Mouse (Mus musculus): ENCODE measurements around the gene Lin9. TPM values are rescaled to one million over a fixed set of nuclear protein-coding genes. Genes with fewer than 3 reads are reported as not detected.

Lin9 gene
- polyA plus RNA-seq, 1 experiment from 2014 or later: 19.1 TPM

- H3K27me3 ChIP-seq (ENCODE audit: insufficient read depth, poor library complexity, severe bottlenecking): no peaks in the 10 kb centered on the region
- 74% methylated on average over 5 of the region's 5 CpGs for WGBS
- H3K4me1 ChIP-seq: no peaks in the 10 kb centered on the region
- no peaks in the 10 kb centered on the region for H3K9me3 ChIP-seq
- H3K36me3 ChIP-seq: no peaks in the 10 kb centered on the region
- H3K4me3 ChIP-seq: no peak overlapping the region
- no peak overlapping the region for H3K27ac ChIP-seq
- no peak for DNase-seq (ENCODE audit: low spot score)
Observed at GRCm38 (mm10) chr1:180718756-180719155, 77.8 kb downstream of the Lin9 start.

GRCm38 (mm10) chr1:180719483-180719882 lies 78.5 kb downstream of the Lin9 start:
- Histone ChIP-seq H3K36me3 (no peaks in the 10 kb centered on the region), H3K27me3 (ENCODE audit: insufficient read depth, poor library complexity, severe bottlenecking) (no peaks in the 10 kb centered on the region), H3K4me3 (no peak overlapping the region), H3K9me3 (no peaks in the 10 kb centered on the region), H3K4me1 (no peaks in the 10 kb centered on the region), H3K27ac (no peak overlapping the region)
- peak; percentile 58 for DNase-seq (ENCODE audit: low spot score)
- WGBS: 75% methylated on average over 6 of the region's 6 CpGs

GRCm38 (mm10) chr1:180719951-180720689 lies 79.2 kb downstream of the Lin9 start:
- no peaks in the 10 kb centered on the region for H3K27me3 ChIP-seq (ENCODE audit: insufficient read depth, poor library complexity, severe bottlenecking)
- no peaks in the 10 kb centered on the region for H3K9me3 ChIP-seq
- H3K36me3 ChIP-seq: no peaks in the 10 kb centered on the region
- 44% methylated on average over 5 of the region's 5 CpGs for WGBS
- H3K4me1 ChIP-seq: peaks cover 4% of the 10 kb centered on the region; the same call in 1 of the 2 replicates
- peak; percentile 88 for DNase-seq (ENCODE audit: low spot score)
- H3K27ac ChIP-seq: no peak overlapping the region
- H3K4me3 ChIP-seq: no peak overlapping the region

- peaks cover 16% of the 10 kb centered on the region; the same call in 1 of the 2 replicates for H3K4me1 ChIP-seq
- 50% methylated on average over 1 of the region's 1 CpGs for WGBS
- no peaks in the 10 kb centered on the region for H3K9me3 ChIP-seq
- H3K27ac ChIP-seq: no peak overlapping the region
- H3K36me3 ChIP-seq: no peaks in the 10 kb centered on the region
- no peaks in the 10 kb centered on the region for H3K27me3 ChIP-seq (ENCODE audit: insufficient read depth, poor library complexity, severe bottlenecking)
- peak; percentile 14 for DNase-seq (ENCODE audit: low spot score)
- no peak overlapping the region for H3K4me3 ChIP-seq
Observed at GRCm38 (mm10) chr1:180722608-180723007, 81.7 kb downstream of the Lin9 start.

GRCm38 (mm10) chr1:180723701-180724238 lies 82.8 kb downstream of the Lin9 start:
- Histone ChIP-seq H3K9me3 (no peaks in the 10 kb centered on the region), H3K4me3 (no peak overlapping the region), H3K27ac (no peak overlapping the region), H3K36me3 (no peaks in the 10 kb centered on the region), H3K4me1 (peaks cover 21% of the 10 kb centered on the region; the same call in 1 of the 2 replicates), H3K27me3 (ENCODE audit: insufficient read depth, poor library complexity, severe bottlenecking) (no peaks in the 10 kb centered on the region)
- 39% methylated on average over 1 of the region's 1 CpGs for WGBS
- DNase-seq (ENCODE audit: low spot score): no peak

GRCm38 (mm10) chr1:180725704-180726179 lies 84.8 kb downstream of the Lin9 start, which contains the start of gene Acbd3:
Acbd3 (plus strand) TSS chr1:180726043.
- under 1% methylated on average over 51 of the region's 52 CpGs for WGBS
- H3K4me3 ChIP-seq: peak within 1 kb of the TSS; percentile 97
- no peaks in the 10 kb centered on the region for H3K9me3 ChIP-seq
- DNase-seq (ENCODE audit: low spot score): peak; percentile 97
- H3K36me3 ChIP-seq: no peaks in the 10 kb centered on the region
- H3K27ac ChIP-seq: peak within 1 kb of the TSS; percentile 99
- H3K4me1 ChIP-seq: peaks cover 30% of the 10 kb centered on the region
- H3K27me3 ChIP-seq (ENCODE audit: insufficient read depth, poor library complexity, severe bottlenecking): no peaks in the 10 kb centered on the region

- Histone ChIP-seq H3K27ac (peak overlapping the region; percentile 99), H3K27me3 (ENCODE audit: insufficient read depth, poor library complexity, severe bottlenecking) (no peaks in the 10 kb centered on the region), H3K4me3 (peak overlapping the region; percentile 97), H3K36me3 (no peaks in the 10 kb centered on the region), H3K4me1 (peaks cover 30% of the 10 kb centered on the region), H3K9me3 (no peaks in the 10 kb centered on the region)
- DNase-seq (ENCODE audit: low spot score): no peak
- under 1% methylated on average over 42 of the region's 42 CpGs for WGBS
Observed at GRCm38 (mm10) chr1:180726183-180726582, 85.2 kb downstream of the Lin9 start.

- H3K9me3 ChIP-seq: no peaks in the 10 kb centered on the region
- 90% methylated on average over 3 of the region's 3 CpGs for WGBS
- no peak overlapping the region for H3K4me3 ChIP-seq
- peak; percentile 53 for DNase-seq (ENCODE audit: low spot score)
- H3K27ac ChIP-seq: no peak overlapping the region
- H3K27me3 ChIP-seq (ENCODE audit: insufficient read depth, poor library complexity, severe bottlenecking): no peaks in the 10 kb centered on the region
- H3K4me1 ChIP-seq: peaks cover 30% of the 10 kb centered on the region
- H3K36me3 ChIP-seq: peaks cover 7% of the 10 kb centered on the region
Observed at GRCm38 (mm10) chr1:180729231-180729630, 88.3 kb downstream of the Lin9 start.

Other genes starting within 250 kb of the Lin9 start
- gene Stum, start 157.6 kb upstream of the Lin9 start, polyA plus RNA-seq (2016; fragmentation: Nextera tagmentation; extraction: Ambion mirVana): 0.26 and 0.64 TPM in 2 replicates
- gene Parp1, start 72.2 kb upstream of the Lin9 start, polyA plus RNA-seq (2016; fragmentation: Nextera tagmentation; extraction: Ambion mirVana): 152 and 186 TPM in 2 replicates
- 0.26 and 0.62 TPM in 2 replicates for gene Mixl1, start 55.9 kb downstream of the Lin9 start, polyA plus RNA-seq (2016; fragmentation: Nextera tagmentation; extraction: Ambion mirVana)
- gene Acbd3, start 84.9 kb downstream of the Lin9 start, polyA plus RNA-seq (2016; fragmentation: Nextera tagmentation; extraction: Ambion mirVana): 20.5 and 24.5 TPM in 2 replicates
- gene H3f3a, start 172.8 kb downstream of the Lin9 start, polyA plus RNA-seq (2016; fragmentation: Nextera tagmentation; extraction: Ambion mirVana): 1,530 and 1,842 TPM in 2 replicates
- gene Sde2, start 210.0 kb downstream of the Lin9 start, polyA plus RNA-seq (2016; fragmentation: Nextera tagmentation; extraction: Ambion mirVana): 32.3 and 39.8 TPM in 2 replicates

All from heart, embryonic 10.5 days (tissue).